Mouse (Mus musculus): ENCODE results near the gene Gpx1.

- TF ChIP-seq ZC3H11A (IDR thresholded peaks at IDR 0.05; ENCODE audit: borderline replicate concordance, low read depth, low read length) (no peak), MAFK (IDR thresholded peaks at IDR 0.05; ENCODE audit: insufficient read depth, low read depth, low read length) (no peak)
These were observed 42.7 kb downstream of the Gpx1 start for GRCm38 (mm10) chr9:108381382-108381781.

All from ES-E14 (cell line).